Mouse (Mus musculus) lung, adult 2 months (tissue): ENCODE measurements around the gene Cdk8.

Source experiments
- CTCF ChIP-seq: fragments of 200-500 bp; IDR thresholded peaks from 2 replicates; pipeline ENCODE4 v1.5.1; 2011; ENCODE audit warnings: mild to moderate bottlenecking, low read length, control low read depth; ENCODE audit not compliant: insufficient read depth
- POLR2A ChIP-seq: fragments of 200-500 bp; IDR thresholded peaks from 2 replicates; pipeline ENCODE4 v1.6.1; 2011; ENCODE audit warnings: low read depth, mild to moderate bottlenecking, control low read depth, low read length, borderline replicate concordance; ENCODE audit errors: extremely low read depth

GRCm38 (mm10) chr5:146241202-146241601 lies 10.2 kb downstream of the Cdk8 start:
- TF ChIP-seq POLR2A (no peak), CTCF (no peak)
